Mouse (Mus musculus): Measurements from ENCODE around the gene Cdc73. TPM values are rescaled to one million over a fixed set of nuclear protein-coding genes. Genes with fewer than 3 reads are reported as not detected.

The Cdc73 gene
- polyA plus RNA-seq, 1 experiment from 2014 or later = 27.9 TPM

DNA sequence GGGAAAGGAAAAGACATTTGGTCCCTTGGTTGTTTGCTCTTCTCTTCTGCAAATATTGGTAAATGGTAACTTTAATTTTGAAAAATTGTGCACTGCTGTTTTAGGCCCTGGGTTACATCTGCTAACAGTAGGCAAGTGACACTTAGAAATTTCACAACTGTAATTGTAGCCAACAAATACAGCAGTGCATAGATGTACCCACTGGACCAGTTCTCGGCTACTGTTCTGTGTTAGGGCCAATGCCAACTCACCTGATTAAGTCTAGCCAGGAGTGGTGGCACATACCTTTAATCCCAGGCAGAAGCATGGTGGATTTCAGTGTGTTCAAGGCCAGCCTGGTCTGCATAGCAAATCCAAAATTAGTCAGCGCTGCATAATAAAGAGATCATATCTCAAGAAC lies 52.4 kb downstream of the Cdc73 start:
- no peaks in the 10 kb centered on the region for H3K4me1 ChIP-seq (replicated peaks)
- H3K36me3 ChIP-seq = peaks cover 13% of the 10 kb centered on the region
- no peak overlapping the region for H3K27ac ChIP-seq
- no peak for DNase-seq (ENCODE audit: low spot score)
- no peaks in the 10 kb centered on the region for H3K27me3 ChIP-seq (ENCODE audit: insufficient read depth, poor library complexity, severe bottlenecking)
- 97% methylated on average over 2 of the region's 2 CpGs for WGBS
- no peak overlapping the region for H3K4me3 ChIP-seq
- no peaks in the 10 kb centered on the region for H3K9me3 ChIP-seq

DNA sequence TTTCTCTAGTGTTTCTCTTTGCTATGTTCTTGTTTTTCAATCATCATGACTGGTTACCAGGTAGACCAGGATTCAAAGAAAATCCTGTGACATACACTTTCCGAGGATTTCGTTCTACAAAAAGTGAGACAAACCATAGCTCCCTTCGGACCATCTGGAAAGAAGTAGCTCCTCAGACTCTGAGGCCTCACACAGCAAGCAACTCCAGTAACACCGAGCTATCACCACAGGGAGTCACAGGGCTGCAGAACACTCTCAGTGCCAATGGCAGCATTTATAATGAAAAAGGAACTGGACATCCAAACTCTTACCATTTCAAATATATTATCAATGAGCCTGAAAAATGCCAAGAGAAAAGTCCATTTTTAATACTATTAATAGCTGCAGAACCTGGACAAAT lies 56.5 kb downstream of the Cdc73 start:
- no peak overlapping the region for H3K27ac ChIP-seq
- H3K4me3 ChIP-seq = no peak overlapping the region
- no peaks in the 10 kb centered on the region for H3K27me3 ChIP-seq (ENCODE audit: insufficient read depth, poor library complexity, severe bottlenecking)
- 83% methylated on average over 4 of the region's 4 CpGs for WGBS
- H3K9me3 ChIP-seq = no peaks in the 10 kb centered on the region
- no peak for DNase-seq (ENCODE audit: low spot score)
- H3K36me3 ChIP-seq = 0 out of 2 replicates have a peak, but pooled peaks cover 3% of the 10 kb centered on the region
- peaks cover under 1% of the 10 kb centered on the region for H3K4me1 ChIP-seq (replicated peaks)

DNA sequence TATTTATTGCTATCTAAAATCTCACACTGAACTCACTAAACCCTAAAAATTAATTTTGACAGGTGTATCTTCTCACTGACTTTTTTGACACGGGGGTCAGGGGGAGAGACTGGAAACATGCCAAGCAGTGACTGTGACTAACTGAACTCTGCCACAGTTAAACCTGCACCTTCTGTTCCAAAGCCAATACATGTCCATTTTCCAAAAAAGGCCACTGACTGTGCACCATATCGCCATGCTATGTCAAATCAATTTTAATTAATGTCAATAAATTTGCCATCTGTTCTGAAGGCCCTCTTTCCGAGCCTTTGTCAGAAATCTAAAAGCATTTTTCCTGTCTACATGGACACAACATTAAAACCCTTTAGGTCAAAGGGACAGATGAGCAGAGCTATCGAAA lies 57.3 kb downstream of the Cdc73 start:
- Histone ChIP-seq H3K36me3 (0 out of 2 replicates have a peak, but pooled peaks cover 1% of the 10 kb centered on the region), H3K9me3 (no peaks in the 10 kb centered on the region), H3K4me3 (no peak overlapping the region), H3K27me3 (ENCODE audit: insufficient read depth, poor library complexity, severe bottlenecking) (no peaks in the 10 kb centered on the region), H3K27ac (no peak overlapping the region), H3K4me1 (replicated peaks) (peaks cover 9% of the 10 kb centered on the region)
- 81% methylated on average over 4 of the region's 4 CpGs for WGBS
- no peak for DNase-seq (ENCODE audit: low spot score)

DNA sequence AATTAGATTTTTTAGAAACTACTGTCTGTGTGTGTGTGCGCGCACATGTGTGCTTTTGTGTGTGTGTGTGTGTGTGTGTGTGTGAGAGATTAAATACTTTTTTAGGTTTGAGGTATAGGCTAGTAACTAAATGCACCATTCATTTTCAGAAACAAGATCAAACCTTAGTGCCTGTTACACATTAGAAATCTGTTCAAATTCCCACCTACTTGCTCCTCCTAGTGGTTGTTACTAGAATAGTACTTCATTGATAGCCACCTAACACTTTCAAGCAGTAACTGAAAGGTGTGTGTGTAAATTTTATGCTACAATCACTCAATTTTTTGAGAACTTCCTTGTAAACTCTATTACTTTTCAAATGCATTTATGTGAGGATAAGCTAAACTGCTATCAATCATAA lies 58.5 kb downstream of the Cdc73 start:
- Histone ChIP-seq H3K27ac (no peak overlapping the region), H3K9me3 (no peaks in the 10 kb centered on the region), H3K4me1 (replicated peaks) (peaks cover 12% of the 10 kb centered on the region), H3K36me3 (no peaks in the 10 kb centered on the region), H3K27me3 (ENCODE audit: insufficient read depth, poor library complexity, severe bottlenecking) (no peaks in the 10 kb centered on the region), H3K4me3 (no peak overlapping the region)
- WGBS = 98% methylated on average over 2 of the region's 2 CpGs
- no peak for DNase-seq (ENCODE audit: low spot score)

DNA sequence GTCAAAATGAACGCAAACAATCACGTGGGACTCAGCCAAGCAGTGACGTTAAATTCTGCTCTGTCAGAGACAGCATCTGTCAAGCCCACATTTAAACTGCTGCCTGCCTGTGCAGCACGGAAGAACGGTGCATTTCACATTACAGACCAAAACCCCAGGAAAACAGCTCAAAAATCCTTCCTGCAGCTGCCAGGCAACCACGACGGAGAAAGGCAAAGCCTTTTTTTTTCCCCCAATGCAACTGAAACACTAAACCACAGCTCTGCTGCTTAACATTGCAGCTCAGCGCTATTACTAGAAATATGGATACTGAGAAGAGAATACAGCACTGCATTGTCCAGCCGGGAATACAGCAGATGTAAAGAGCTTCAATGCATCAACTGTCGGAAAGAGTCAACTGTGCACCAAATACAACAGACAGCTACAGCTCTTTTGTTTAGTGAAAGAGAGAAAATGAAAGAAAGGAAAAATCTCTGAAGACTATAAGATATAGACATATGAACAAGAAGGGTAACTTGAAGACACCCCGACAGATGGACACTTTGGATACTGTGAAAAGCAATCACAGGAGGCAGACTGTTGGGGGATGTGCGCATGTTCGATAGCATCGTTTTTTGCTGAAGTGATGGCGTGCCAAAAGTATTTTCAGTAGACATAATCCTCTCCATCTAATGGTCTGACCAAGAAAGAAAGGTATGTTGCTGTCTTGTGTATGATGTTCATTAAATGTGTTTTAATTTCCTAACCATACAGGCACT lies 61.9 kb downstream of the Cdc73 start, which contains the start of gene B3galt2:
Gene B3galt2 (plus strand): TSS at position 15 of the 758 bp plus-strand sequence.
- peak; percentile 20 for DNase-seq (ENCODE audit: low spot score)
- H3K4me1 ChIP-seq (replicated peaks) = peaks cover 12% of the 10 kb centered on the region
- H3K27me3 ChIP-seq (ENCODE audit: insufficient read depth, poor library complexity, severe bottlenecking) = no peaks in the 10 kb centered on the region
- H3K27ac ChIP-seq = peak within 1 kb of the TSS; percentile 78
- peak within 1 kb of the TSS; percentile 30; the same call in 1 of the 2 replicates for H3K4me3 ChIP-seq
- 65% methylated on average over 15 of the region's 15 CpGs for WGBS
- H3K36me3 ChIP-seq = no peaks in the 10 kb centered on the region
- H3K9me3 ChIP-seq = no peaks in the 10 kb centered on the region

DNA sequence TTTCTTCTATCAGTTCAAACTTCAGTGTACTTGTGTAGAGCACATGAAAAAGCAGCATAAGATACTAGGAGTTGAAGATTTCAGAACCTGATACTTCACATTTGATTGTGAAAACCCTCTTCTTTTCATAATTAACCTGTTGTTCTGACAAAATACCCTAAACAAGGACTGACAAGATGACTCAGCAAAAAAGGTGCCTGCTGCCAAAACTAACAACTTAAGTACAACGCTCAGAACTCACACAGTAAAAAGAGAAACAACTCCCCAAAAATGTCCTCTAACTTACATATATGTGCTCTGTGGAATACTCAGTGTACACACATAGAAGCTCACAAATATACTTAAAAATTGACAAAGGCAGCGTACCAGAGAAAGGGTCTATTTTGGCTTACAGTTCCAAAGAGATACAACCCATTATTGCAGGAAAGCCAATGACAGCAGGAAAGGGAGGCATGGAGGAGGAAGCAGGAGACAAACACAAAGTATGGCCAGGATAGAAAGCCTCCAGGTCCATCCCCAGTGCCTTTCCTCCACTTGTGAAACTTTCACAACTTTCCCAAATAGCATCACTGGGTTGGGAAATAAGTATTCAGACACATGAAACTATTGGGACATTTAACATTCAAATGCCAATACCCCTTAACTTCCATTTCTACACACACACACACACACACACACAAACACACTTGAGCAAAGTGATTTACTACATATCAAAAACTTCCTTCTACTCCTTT lies 69.7 kb downstream of the Cdc73 start:
- WGBS = 89% methylated on average over 2 of the region's 2 CpGs
- H3K27ac ChIP-seq = no peak overlapping the region
- H3K36me3 ChIP-seq = no peaks in the 10 kb centered on the region
- H3K27me3 ChIP-seq (ENCODE audit: insufficient read depth, poor library complexity, severe bottlenecking) = no peaks in the 10 kb centered on the region
- no peak overlapping the region for H3K4me3 ChIP-seq
- no peak for DNase-seq (ENCODE audit: low spot score)
- H3K9me3 ChIP-seq = no peaks in the 10 kb centered on the region
- H3K4me1 ChIP-seq (replicated peaks) = 0 out of 2 replicates have a peak, but pooled peaks cover 4% of the 10 kb centered on the region

DNA sequence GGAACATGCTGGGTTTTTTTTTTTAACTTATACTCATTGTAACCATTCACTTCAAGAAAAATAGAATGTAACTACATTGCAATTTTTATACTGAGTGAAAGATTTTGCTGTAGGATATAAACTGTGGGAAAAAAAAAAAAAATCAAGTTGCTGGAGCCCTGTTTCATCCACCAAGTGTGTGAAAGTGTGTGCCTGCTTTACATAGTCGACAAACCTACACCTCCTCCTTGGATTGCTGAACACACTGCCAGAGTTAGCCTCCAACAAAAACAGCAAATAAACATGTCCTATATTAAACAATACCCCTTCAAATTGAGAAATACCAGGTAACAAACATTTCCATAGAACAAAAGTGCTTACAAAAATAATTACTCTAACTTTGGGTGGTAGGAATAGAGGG lies 70.3 kb downstream of the Cdc73 start:
- H3K4me3 ChIP-seq = no peak overlapping the region
- no peak for DNase-seq (ENCODE audit: low spot score)
- H3K27me3 ChIP-seq (ENCODE audit: insufficient read depth, poor library complexity, severe bottlenecking) = no peaks in the 10 kb centered on the region
- WGBS = 85% methylated on average over 1 of the region's 1 CpGs
- no peaks in the 10 kb centered on the region for H3K36me3 ChIP-seq
- H3K9me3 ChIP-seq = no peaks in the 10 kb centered on the region
- H3K4me1 ChIP-seq (replicated peaks) = 0 out of 2 replicates have a peak, but pooled peaks cover 4% of the 10 kb centered on the region
- H3K27ac ChIP-seq = no peak overlapping the region

DNA sequence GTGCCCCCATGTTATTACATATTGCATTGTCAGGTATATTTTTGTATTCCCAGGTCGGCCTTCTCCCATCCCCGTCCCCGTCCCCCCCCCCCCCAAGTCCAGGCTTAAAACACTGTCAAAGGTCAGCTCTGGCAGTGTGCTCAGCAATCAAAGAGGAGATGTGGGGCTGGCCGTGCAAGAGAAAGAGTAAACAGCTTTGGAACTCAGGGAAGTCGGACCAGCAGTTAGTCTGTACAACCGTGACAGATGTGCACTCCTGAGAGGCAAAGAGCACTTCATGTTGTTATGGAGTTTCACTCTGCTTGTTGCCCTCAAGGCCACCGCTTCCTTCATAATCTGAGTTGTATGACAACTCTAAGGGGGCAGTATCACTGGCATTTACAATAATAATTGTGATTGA lies 71.4 kb downstream of the Cdc73 start:
- H3K36me3 ChIP-seq = peaks cover 10% of the 10 kb centered on the region
- H3K4me3 ChIP-seq = no peak overlapping the region
- H3K4me1 ChIP-seq (replicated peaks) = 0 out of 2 replicates have a peak, but pooled peaks cover 4% of the 10 kb centered on the region
- no peak for DNase-seq (ENCODE audit: low spot score)
- no peaks in the 10 kb centered on the region for H3K9me3 ChIP-seq
- WGBS = 59% methylated on average over 7 of the region's 7 CpGs
- no peak overlapping the region for H3K27ac ChIP-seq
- H3K27me3 ChIP-seq (ENCODE audit: insufficient read depth, poor library complexity, severe bottlenecking) = no peaks in the 10 kb centered on the region

DNA sequence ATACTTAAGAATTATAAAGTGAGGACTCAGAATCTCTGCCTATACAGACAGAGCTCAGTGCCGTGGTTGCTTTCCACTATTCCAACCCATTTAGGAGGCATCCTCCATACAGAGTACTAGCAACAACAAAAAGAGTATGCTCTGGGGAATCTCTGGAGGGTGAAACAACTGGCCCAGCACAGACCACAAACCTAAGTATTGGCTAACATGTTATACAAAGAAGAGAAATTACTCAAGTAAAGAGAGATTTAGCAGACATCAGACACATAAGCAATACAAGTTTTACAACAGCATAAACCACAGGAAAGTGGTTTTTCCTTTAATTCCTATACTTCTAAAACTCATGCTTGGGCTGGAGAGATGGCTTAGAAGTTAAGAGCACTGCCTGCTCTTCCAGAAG lies 80.1 kb downstream of the Cdc73 start:
- DNase-seq (ENCODE audit: low spot score) = no peak
- 94% methylated on average over 1 of the region's 1 CpGs for WGBS
- Histone ChIP-seq H3K27me3 (ENCODE audit: insufficient read depth, poor library complexity, severe bottlenecking) (no peaks in the 10 kb centered on the region), H3K4me3 (no peak overlapping the region), H3K27ac (no peak overlapping the region), H3K4me1 (replicated peaks) (no peaks in the 10 kb centered on the region), H3K36me3 (peaks cover 50% of the 10 kb centered on the region), H3K9me3 (no peaks in the 10 kb centered on the region)

DNA sequence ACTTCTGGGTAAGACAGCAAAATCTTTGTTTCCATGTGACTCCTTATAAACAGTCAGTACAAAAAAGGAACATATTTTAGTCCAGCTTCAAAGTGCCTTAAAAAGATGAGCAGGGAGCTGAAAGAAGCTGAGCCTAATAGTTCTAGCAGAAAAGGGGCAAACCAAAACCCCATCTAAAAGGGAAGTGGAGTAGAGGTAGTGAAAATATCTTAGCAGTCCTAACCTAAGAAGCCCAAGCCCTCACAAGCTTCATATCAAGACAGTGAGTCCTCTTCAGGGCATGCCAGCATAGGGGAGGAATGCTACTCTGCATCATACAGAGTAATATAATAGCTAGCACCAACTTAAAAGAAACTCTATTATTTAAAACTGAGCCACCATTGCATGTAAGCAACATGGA lies 80.8 kb downstream of the Cdc73 start:
- Histone ChIP-seq H3K27me3 (ENCODE audit: insufficient read depth, poor library complexity, severe bottlenecking) (no peaks in the 10 kb centered on the region), H3K4me3 (no peak overlapping the region), H3K27ac (no peak overlapping the region), H3K9me3 (no peaks in the 10 kb centered on the region), H3K4me1 (replicated peaks) (no peaks in the 10 kb centered on the region), H3K36me3 (peaks cover 51% of the 10 kb centered on the region)
- DNase-seq (ENCODE audit: low spot score) = no peak

DNA sequence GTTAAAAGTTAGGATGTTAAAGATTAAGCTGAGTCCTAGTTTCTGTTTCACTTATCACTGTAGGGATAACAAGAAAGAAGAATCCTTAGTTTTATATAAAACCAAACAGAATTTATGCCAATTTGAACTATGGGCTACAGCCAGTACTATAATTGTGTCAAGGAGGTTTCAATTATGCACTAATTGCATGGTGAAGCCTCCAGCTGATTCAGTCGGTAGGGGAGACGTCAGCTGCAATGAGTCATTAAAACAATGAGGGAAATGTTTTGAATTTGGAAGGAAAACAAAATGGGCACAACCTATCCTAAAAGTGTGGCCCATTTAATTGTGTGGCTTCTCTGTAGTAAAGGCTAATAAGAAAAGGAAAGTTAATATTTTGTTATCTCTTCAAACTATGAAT lies 82.9 kb downstream of the Cdc73 start:
- Histone ChIP-seq H3K4me3 (no peak overlapping the region), H3K4me1 (replicated peaks) (no peaks in the 10 kb centered on the region), H3K27me3 (ENCODE audit: insufficient read depth, poor library complexity, severe bottlenecking) (no peaks in the 10 kb centered on the region), H3K27ac (no peak overlapping the region), H3K36me3 (peaks cover 48% of the 10 kb centered on the region), H3K9me3 (no peaks in the 10 kb centered on the region)
- no peak for DNase-seq (ENCODE audit: low spot score)
- WGBS = 68% methylated on average over 2 of the region's 2 CpGs

DNA sequence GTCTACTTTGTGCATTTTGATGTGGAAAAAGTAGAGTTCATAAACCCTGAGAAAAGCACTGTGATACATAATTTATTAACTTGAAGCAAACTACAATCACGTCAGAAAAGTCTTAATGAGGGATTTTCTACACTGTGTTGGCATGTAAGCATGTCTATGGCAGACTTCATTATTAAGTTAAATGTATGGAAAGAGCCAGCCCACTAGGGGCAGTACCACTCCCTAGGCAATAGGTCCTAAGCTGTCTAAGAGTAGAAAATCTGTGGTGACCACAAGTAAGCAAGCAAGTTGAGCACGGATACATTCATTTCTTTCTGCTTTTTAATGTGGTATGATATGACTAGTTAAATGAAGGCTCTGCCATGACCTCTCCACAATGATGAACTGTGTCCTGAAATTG lies 89.8 kb downstream of the Cdc73 start:
- Histone ChIP-seq H3K27me3 (ENCODE audit: insufficient read depth, poor library complexity, severe bottlenecking) (no peaks in the 10 kb centered on the region), H3K4me3 (no peak overlapping the region), H3K27ac (no peak overlapping the region), H3K9me3 (no peaks in the 10 kb centered on the region), H3K4me1 (replicated peaks) (no peaks in the 10 kb centered on the region), H3K36me3 (peaks cover 62% of the 10 kb centered on the region)
- WGBS = 90% methylated on average over 2 of the region's 2 CpGs
- no peak for DNase-seq (ENCODE audit: low spot score)

DNA sequence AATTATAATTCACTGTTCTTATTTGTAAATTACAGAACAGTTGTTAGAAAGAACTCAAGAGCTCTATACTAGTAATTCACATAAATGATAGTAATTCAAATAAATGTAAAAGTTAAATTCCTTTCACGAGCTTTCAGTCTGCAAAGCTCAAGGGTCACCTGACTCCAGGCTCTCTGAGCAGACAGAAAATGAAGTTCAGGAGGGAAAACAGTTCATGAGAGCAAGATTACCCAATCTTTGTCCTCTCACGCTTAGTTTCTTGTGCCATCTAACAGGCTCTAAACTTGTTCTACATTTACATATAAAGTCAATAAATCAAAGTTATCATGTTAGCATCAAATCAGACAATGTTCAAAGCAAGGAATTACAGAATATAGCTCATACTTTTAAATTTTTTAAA lies 93.8 kb downstream of the Cdc73 start:
- DNase-seq (ENCODE audit: low spot score) = no peak
- H3K27ac ChIP-seq = no peak overlapping the region
- H3K36me3 ChIP-seq = peaks cover 38% of the 10 kb centered on the region
- H3K4me1 ChIP-seq (replicated peaks) = no peaks in the 10 kb centered on the region
- WGBS = 89% methylated on average over 2 of the region's 2 CpGs
- H3K9me3 ChIP-seq = no peaks in the 10 kb centered on the region
- H3K27me3 ChIP-seq (ENCODE audit: insufficient read depth, poor library complexity, severe bottlenecking) = no peaks in the 10 kb centered on the region
- H3K4me3 ChIP-seq = no peak overlapping the region

Measured in hindbrain, embryonic 10.5 days (tissue).